Mouse (Mus musculus): Measurements from ENCODE around the gene Reps2. TPM values are rescaled to one million over a fixed set of nuclear protein-coding genes. Genes with fewer than 3 reads are reported as not detected.

The Reps2 gene
- polyA plus RNA-seq, 1 experiment from 2014 or later = 1.2 TPM

GRCm38 (mm10) chrX:162618547-162618946, 24.9 kb downstream of the Reps2 start:
- no peaks in the 10 kb centered on the region for H3K9me3 ChIP-seq (ENCODE audit: control insufficient read depth, low read length)
- no peak overlapping the region for H3K9ac ChIP-seq (ENCODE audit: low read length)
- no peak overlapping the region for H3K4me2 ChIP-seq (ENCODE audit: low read depth, low read length, severe bottlenecking)
- H3K36me3 ChIP-seq (ENCODE audit: control insufficient read depth, insufficient read depth, low read length) = no peaks in the 10 kb centered on the region
- H3K4me3 ChIP-seq (ENCODE audit: low read depth, low read length) = no peak overlapping the region
- no peak for ATAC-seq (replicated peaks; ENCODE audit: low FRiP score)
- WGBS = 91% methylated on average over 3 of the region's 3 CpGs
- no peak for DNase-seq (ENCODE audit: low spot score)
- no peaks in the 10 kb centered on the region for H3K4me1 ChIP-seq (replicated peaks; ENCODE audit: control insufficient read depth, insufficient read depth, low read length)
- H3K27ac ChIP-seq (ENCODE audit: low read depth, low read length) = no peak overlapping the region
- no peaks in the 10 kb centered on the region for H3K27me3 ChIP-seq (ENCODE audit: control insufficient read depth, insufficient read depth, low read length)

DNA sequence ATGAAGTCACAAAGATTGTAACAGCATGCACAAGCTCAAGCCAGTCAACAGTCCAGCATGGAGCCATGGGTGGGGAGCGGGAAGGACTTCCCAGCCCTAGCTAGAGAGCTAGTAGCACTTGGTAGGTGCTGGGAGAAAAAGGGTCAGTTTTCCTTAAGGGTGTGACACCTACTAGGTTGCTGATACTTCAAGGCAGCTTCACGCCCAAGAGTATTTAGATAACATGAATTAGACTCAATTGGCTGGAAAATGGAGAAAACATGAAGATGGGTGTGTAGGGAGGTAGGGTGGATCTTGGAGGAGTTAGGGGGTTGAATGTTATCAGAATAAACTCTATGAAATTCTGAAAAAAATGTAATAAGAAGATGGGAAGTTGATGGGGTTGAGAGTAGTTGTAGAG, 37.3 kb downstream of the Reps2 start:
- no peaks in the 10 kb centered on the region for H3K4me1 ChIP-seq (replicated peaks; ENCODE audit: control insufficient read depth, insufficient read depth, low read length)
- no peak overlapping the region for H3K9ac ChIP-seq (ENCODE audit: low read length)
- peaks cover 4% of the 10 kb centered on the region; the same call in 1 of the 2 replicates for H3K27me3 ChIP-seq (ENCODE audit: control insufficient read depth, insufficient read depth, low read length)
- 93% methylated on average over 2 of the region's 2 CpGs for WGBS
- no peak overlapping the region for H3K4me2 ChIP-seq (ENCODE audit: low read depth, low read length, severe bottlenecking)
- H3K4me3 ChIP-seq (ENCODE audit: low read depth, low read length) = no peak overlapping the region
- no peak overlapping the region for H3K27ac ChIP-seq (ENCODE audit: low read depth, low read length)
- DNase-seq (ENCODE audit: low spot score) = no peak
- no peaks in the 10 kb centered on the region for H3K36me3 ChIP-seq (ENCODE audit: control insufficient read depth, insufficient read depth, low read length)
- no peak for ATAC-seq (replicated peaks; ENCODE audit: low FRiP score)
- no peaks in the 10 kb centered on the region for H3K9me3 ChIP-seq (ENCODE audit: control insufficient read depth, low read length)

GRCm38 (mm10) chrX:162599666-162600065, 43.8 kb downstream of the Reps2 start:
- DNase-seq (ENCODE audit: low spot score) (no peak), ATAC-seq (replicated peaks; ENCODE audit: low FRiP score) (no peak)
- no peak overlapping the region for H3K4me2 ChIP-seq (ENCODE audit: low read depth, low read length, severe bottlenecking)
- no peaks in the 10 kb centered on the region for H3K36me3 ChIP-seq (ENCODE audit: control insufficient read depth, insufficient read depth, low read length)
- H3K27me3 ChIP-seq (ENCODE audit: control insufficient read depth, insufficient read depth, low read length) = no peaks in the 10 kb centered on the region
- WGBS = 88% methylated on average over 3 of the region's 3 CpGs
- H3K4me3 ChIP-seq (ENCODE audit: low read depth, low read length) = no peak overlapping the region
- no peak overlapping the region for H3K9ac ChIP-seq (ENCODE audit: low read length)
- H3K4me1 ChIP-seq (replicated peaks; ENCODE audit: control insufficient read depth, insufficient read depth, low read length) = no peaks in the 10 kb centered on the region
- H3K9me3 ChIP-seq (ENCODE audit: control insufficient read depth, low read length) = no peaks in the 10 kb centered on the region
- no peak overlapping the region for H3K27ac ChIP-seq (ENCODE audit: low read depth, low read length)

DNA sequence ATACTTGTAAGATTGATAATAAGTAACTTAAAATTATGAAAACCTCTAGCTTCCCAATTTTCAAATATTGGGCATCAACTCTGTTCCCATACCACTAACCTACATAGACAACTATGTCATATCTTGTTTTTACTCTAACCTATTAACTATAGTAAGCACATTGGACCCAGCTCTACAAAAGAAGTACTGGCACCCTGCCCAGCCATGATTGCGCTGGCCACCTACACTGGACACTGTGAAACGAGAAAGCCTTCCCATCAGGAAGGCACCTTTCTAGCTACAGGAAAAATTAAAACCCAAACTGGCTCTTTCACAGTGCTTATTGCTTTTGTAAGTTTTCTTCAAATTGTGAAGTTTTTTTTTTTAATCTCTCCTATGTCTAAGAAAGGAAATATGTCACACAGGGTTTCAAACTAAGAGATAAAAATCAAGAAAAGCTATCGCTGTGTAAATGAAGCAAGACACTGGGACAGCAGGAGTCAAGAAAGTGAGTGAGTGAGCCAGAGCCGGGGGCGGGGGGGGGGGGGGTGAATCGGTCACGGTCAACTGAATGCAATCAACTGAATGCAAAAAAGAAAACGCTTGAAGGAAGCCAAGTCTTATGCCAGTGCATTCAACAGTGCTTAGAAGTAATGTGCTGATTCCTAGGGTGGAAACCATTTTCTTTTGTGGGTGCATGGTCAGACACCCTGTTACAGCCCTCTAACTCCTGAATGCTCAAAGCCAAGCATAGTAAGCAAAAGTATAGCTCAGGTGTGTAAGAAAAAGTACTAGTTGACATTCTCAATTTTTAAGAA, 52.2 kb downstream of the Reps2 start:
- no peaks in the 10 kb centered on the region for H3K36me3 ChIP-seq (ENCODE audit: control insufficient read depth, insufficient read depth, low read length)
- no peaks in the 10 kb centered on the region for H3K27me3 ChIP-seq (ENCODE audit: control insufficient read depth, insufficient read depth, low read length)
- no peaks in the 10 kb centered on the region for H3K4me1 ChIP-seq (replicated peaks; ENCODE audit: control insufficient read depth, insufficient read depth, low read length)
- ATAC-seq (replicated peaks; ENCODE audit: low FRiP score) (no peak), DNase-seq (ENCODE audit: low spot score) (no peak)
- 64% methylated on average over 8 of the region's 8 CpGs for WGBS
- no peak overlapping the region for H3K4me2 ChIP-seq (ENCODE audit: low read depth, low read length, severe bottlenecking)
- H3K27ac ChIP-seq (ENCODE audit: low read depth, low read length) = no peak overlapping the region
- H3K4me3 ChIP-seq (ENCODE audit: low read depth, low read length) = no peak overlapping the region
- H3K9me3 ChIP-seq (ENCODE audit: control insufficient read depth, low read length) = no peaks in the 10 kb centered on the region
- no peak overlapping the region for H3K9ac ChIP-seq (ENCODE audit: low read length)

- no peak overlapping the region for H3K27ac ChIP-seq (ENCODE audit: low read depth, low read length)
- no peak overlapping the region for H3K4me3 ChIP-seq (ENCODE audit: low read depth, low read length)
- 82% methylated on average over 6 of the region's 6 CpGs for WGBS
- no peak overlapping the region for H3K9ac ChIP-seq (ENCODE audit: low read length)
- ATAC-seq (replicated peaks; ENCODE audit: low FRiP score) (no peak), DNase-seq (ENCODE audit: low spot score) (no peak)
- H3K4me2 ChIP-seq (ENCODE audit: low read depth, low read length, severe bottlenecking) = no peak overlapping the region
- H3K4me1 ChIP-seq (replicated peaks; ENCODE audit: control insufficient read depth, insufficient read depth, low read length) = no peaks in the 10 kb centered on the region
- no peaks in the 10 kb centered on the region for H3K36me3 ChIP-seq (ENCODE audit: control insufficient read depth, insufficient read depth, low read length)
- no peaks in the 10 kb centered on the region for H3K27me3 ChIP-seq (ENCODE audit: control insufficient read depth, insufficient read depth, low read length)
- no peaks in the 10 kb centered on the region for H3K9me3 ChIP-seq (ENCODE audit: control insufficient read depth, low read length)
These were observed 53.2 kb downstream of the Reps2 start for GRCm38 (mm10) chrX:162590145-162590790.

- Histone ChIP-seq H3K27ac (ENCODE audit: low read depth, low read length) (no peak overlapping the region), H3K9me3 (ENCODE audit: control insufficient read depth, low read length) (no peaks in the 10 kb centered on the region), H3K4me1 (replicated peaks; ENCODE audit: control insufficient read depth, insufficient read depth, low read length) (no peaks in the 10 kb centered on the region), H3K9ac (ENCODE audit: low read length) (no peak overlapping the region), H3K4me3 (ENCODE audit: low read depth, low read length) (no peak overlapping the region), H3K36me3 (ENCODE audit: control insufficient read depth, insufficient read depth, low read length) (no peaks in the 10 kb centered on the region), H3K27me3 (ENCODE audit: control insufficient read depth, insufficient read depth, low read length) (no peaks in the 10 kb centered on the region), H3K4me2 (ENCODE audit: low read depth, low read length, severe bottlenecking) (no peak overlapping the region)
- no peak for DNase-seq (ENCODE audit: low spot score)
- no peak for ATAC-seq (replicated peaks; ENCODE audit: low FRiP score)
- WGBS = 84% methylated on average over 3 of the region's 3 CpGs
These were observed 54.2 kb downstream of the Reps2 start for GRCm38 (mm10) chrX:162589173-162589805.

DNA sequence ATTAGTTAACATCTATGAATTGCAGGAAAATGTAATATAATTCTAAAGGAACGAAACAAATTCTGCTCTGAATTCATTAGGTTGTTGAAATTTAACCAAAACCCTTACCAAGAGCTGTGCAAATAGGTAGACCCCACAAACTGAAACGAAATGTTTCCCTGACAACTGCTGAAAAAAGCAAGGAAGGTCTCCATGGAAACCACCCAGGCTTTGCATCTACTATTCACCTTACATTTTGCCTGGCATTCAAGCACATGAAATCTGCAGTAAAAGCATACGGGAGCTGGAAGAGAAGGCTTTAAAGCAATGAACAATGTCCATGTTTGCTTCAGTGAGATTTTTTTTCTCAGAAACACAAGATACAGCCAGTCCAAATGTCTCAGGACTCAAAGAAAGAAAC, 59.1 kb downstream of the Reps2 start:
- no peak overlapping the region for H3K4me2 ChIP-seq (ENCODE audit: low read depth, low read length, severe bottlenecking)
- 54% methylated on average over 3 of the region's 3 CpGs for WGBS
- no peak overlapping the region for H3K27ac ChIP-seq (ENCODE audit: low read depth, low read length)
- no peaks in the 10 kb centered on the region for H3K9me3 ChIP-seq (ENCODE audit: control insufficient read depth, low read length)
- H3K4me3 ChIP-seq (ENCODE audit: low read depth, low read length) = no peak overlapping the region
- no peak overlapping the region for H3K9ac ChIP-seq (ENCODE audit: low read length)
- no peaks in the 10 kb centered on the region; the same call in 1 of the 2 replicates for H3K27me3 ChIP-seq (ENCODE audit: control insufficient read depth, insufficient read depth, low read length)
- ATAC-seq (replicated peaks; ENCODE audit: low FRiP score) (no peak), DNase-seq (ENCODE audit: low spot score) (no peak)
- H3K4me1 ChIP-seq (replicated peaks; ENCODE audit: control insufficient read depth, insufficient read depth, low read length) = no peaks in the 10 kb centered on the region
- H3K36me3 ChIP-seq (ENCODE audit: control insufficient read depth, insufficient read depth, low read length) = no peaks in the 10 kb centered on the region

DNA sequence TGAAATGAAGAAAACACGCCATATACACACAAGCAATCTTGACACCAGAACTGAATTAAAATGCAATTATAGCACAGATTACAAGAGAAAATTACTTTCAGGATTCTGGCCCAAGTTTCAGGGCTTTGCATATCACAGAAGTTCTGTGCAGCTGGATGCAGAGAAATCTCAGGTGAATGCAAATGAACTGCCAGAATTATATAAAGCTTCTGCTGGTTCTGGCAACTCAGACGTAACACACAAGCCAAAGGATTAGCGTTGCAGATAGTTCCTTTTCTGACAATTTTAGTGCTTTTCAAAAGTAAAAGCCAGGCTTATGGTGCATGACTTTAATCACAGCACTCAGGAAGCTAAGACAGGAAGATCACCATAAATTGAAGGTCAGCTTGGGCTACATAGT, 62.9 kb downstream of the Reps2 start:
- no peaks in the 10 kb centered on the region for H3K36me3 ChIP-seq (ENCODE audit: control insufficient read depth, insufficient read depth, low read length)
- no peak for DNase-seq (ENCODE audit: low spot score)
- H3K27me3 ChIP-seq (ENCODE audit: control insufficient read depth, insufficient read depth, low read length) = no peaks in the 10 kb centered on the region; the same call in 1 of the 2 replicates

More for the DNA sequence above, 62.9 kb downstream of the Reps2 start:
- Histone ChIP-seq H3K4me2 (ENCODE audit: low read depth, low read length, severe bottlenecking) (no peak overlapping the region), H3K9me3 (ENCODE audit: control insufficient read depth, low read length) (no peaks in the 10 kb centered on the region), H3K27ac (ENCODE audit: low read depth, low read length) (no peak overlapping the region), H3K4me3 (ENCODE audit: low read depth, low read length) (no peak overlapping the region), H3K4me1 (replicated peaks; ENCODE audit: control insufficient read depth, insufficient read depth, low read length) (no peaks in the 10 kb centered on the region), H3K9ac (ENCODE audit: low read length) (no peak overlapping the region)
- ATAC-seq (replicated peaks; ENCODE audit: low FRiP score) = no peak
- 77% methylated on average over 3 of the region's 3 CpGs for WGBS
